Mouse (Mus musculus) thymus, postnatal 4 days (tissue): ENCODE measurements around the gene Gsdma3.
A peak's percentile ranks its signal among the peaks of the same experiment; 100 is the strongest.
"Not testable (repeated sequence)": the region's sequence is repeated elsewhere in the genome, so short reads cannot be mapped to it uniquely, and the experiment has no call there.

ENCODE experiments used
- DNase-seq: peaks from one replicate; pipeline ENCODE4 v3.0.0; 2021

The Gsdma3 gene

GRCm38 (mm10) chr11:98597363-98597762, 28.8 kb upstream of the Gsdma3 start:
- DNase-seq = peak; percentile 92

GRCm38 (mm10) chr11:98597991-98598390, 28.2 kb upstream of the Gsdma3 start, which contains the start of gene Lrrc3c:
Gene Lrrc3c (plus strand): TSS chr11:98598291.
- DNase-seq = no peak

GRCm38 (mm10) chr11:98598851-98599290, 27.3 kb upstream of the Gsdma3 start:
- DNase-seq = no peak

GRCm38 (mm10) chr11:98599291-98599690, 26.9 kb upstream of the Gsdma3 start:
- no peak for DNase-seq

- DNase-seq = peak; percentile 80
Measured at GRCm38 (mm10) chr11:98602090-98602690, 24.0 kb upstream of the Gsdma3 start.

GRCm38 (mm10) chr11:98603953-98604352, 22.2 kb upstream of the Gsdma3 start:
- DNase-seq = no peak

GRCm38 (mm10) chr11:98604911-98605310, 21.2 kb upstream of the Gsdma3 start:
- not testable (repeated sequence) for DNase-seq

GRCm38 (mm10) chr11:98606763-98607162, 19.4 kb upstream of the Gsdma3 start:
- DNase-seq = peak; percentile 43

- no peak for DNase-seq
Measured at GRCm38 (mm10) chr11:98620791-98621190, 5.4 kb upstream of the Gsdma3 start.

GRCm38 (mm10) chr11:98623981-98624380, 2.2 kb upstream of the Gsdma3 start:
- DNase-seq = not testable (repeated sequence)

- not testable (repeated sequence) for DNase-seq
Measured at GRCm38 (mm10) chr11:98624381-98624780, 1.8 kb upstream of the Gsdma3 start.

- DNase-seq = no peak
Measured at GRCm38 (mm10) chr11:98628706-98629105, 2.5 kb downstream of the Gsdma3 start.

GRCm38 (mm10) chr11:98630646-98631045, 4.5 kb downstream of the Gsdma3 start:
- DNase-seq = no peak

GRCm38 (mm10) chr11:98635312-98635970, 9.3 kb downstream of the Gsdma3 start:
- DNase-seq = peak; percentile 76

GRCm38 (mm10) chr11:98637501-98637900, 11.3 kb downstream of the Gsdma3 start:
- no peak for DNase-seq

- DNase-seq = peak; percentile 20
Measured at GRCm38 (mm10) chr11:98640091-98640490, 13.9 kb downstream of the Gsdma3 start.

GRCm38 (mm10) chr11:98644757-98645156, 18.6 kb downstream of the Gsdma3 start:
- no peak for DNase-seq

- no peak for DNase-seq
Measured at GRCm38 (mm10) chr11:98645946-98646345, 19.8 kb downstream of the Gsdma3 start.

GRCm38 (mm10) chr11:98646459-98646858, 20.3 kb downstream of the Gsdma3 start, which contains the start of gene Gsdma2:
Gene Gsdma2 (plus strand): TSS chr11:98646759.
- no peak for DNase-seq

GRCm38 (mm10) chr11:98655076-98655475, 28.9 kb downstream of the Gsdma3 start:
- DNase-seq = peak; percentile 77

GRCm38 (mm10) chr11:98660517-98660916, 34.4 kb downstream of the Gsdma3 start:
- peak; percentile 27 for DNase-seq

GRCm38 (mm10) chr11:98664091-98664490, 37.9 kb downstream of the Gsdma3 start, which contains the start of gene Gsdma:
Gene Gsdma (plus strand): TSS chr11:98664351.
- DNase-seq = no peak

- DNase-seq = no peak
Measured at GRCm38 (mm10) chr11:98668984-98669383, 42.8 kb downstream of the Gsdma3 start.

GRCm38 (mm10) chr11:98671284-98671815, 45.2 kb downstream of the Gsdma3 start:
- DNase-seq = no peak
